Mouse (Mus musculus) frontal cortex, postnatal 36 days (tissue): ENCODE measurements around the gene Pgc.

Source experiments
- DNase-seq, 2 experiments: peaks; one replicate each; pipeline ENCODE4 v3.0.0; 2022; ENCODE audit warnings: low spot score in 2 of 2

The Pgc gene

DNA sequence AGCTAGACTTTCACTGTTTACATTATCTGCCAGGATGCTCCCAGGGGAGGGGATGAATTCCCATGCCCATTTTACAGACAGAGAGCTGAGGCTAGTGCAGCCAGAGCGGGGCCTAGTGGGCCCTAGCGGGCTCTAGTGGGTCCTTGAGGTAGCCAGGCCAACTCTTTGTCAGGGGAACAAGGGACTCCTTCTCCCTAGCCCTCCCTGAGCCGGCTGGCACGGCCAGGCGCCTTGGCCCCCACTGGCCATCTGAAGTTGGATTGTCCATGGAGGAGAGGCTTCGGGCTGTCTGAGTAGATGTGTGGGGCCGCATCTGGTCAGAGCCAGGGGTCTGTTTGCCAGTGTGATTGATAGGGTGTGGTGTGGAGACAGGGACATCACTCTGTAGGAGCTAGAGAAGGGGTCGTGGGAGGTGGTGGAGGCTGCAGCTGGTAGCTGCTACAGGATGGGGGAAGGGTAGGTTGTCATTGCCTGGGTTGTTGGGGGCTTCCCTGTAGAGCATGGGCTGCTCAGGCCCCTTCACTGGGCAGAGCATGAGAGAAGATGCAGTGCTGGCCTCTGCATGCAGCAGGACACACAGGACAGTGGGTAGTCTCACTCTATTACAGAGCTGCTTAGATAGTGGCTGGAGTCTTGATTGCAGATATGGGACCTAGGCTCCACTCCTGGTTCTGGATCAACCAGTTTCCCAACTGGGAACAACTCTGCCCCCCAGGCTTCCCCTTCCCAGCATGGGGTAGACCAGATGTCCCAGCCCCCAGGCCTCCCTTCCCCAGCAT lies 57.0 kb downstream of the Pgc start:
- DNase-seq = no peak
